Mouse (Mus musculus): ENCODE data around the gene Rsl24d1. TPM values are rescaled to one million over a fixed set of nuclear protein-coding genes. Genes with fewer than 3 reads are reported as not detected.

Rsl24d1 gene
- polyA plus RNA-seq (2014; fragmentation: Nextera tagmentation; extraction: Ambion mirVana), result 172 and 184 TPM in 2 replicates

GRCm38 (mm10) chr9:73112919-73113906 lies at the start of gene Rsl24d1:
TSS of gene Rsl24d1 (plus strand) at chr9:73113426.
- Histone ChIP-seq H3K9me3 (ENCODE audit: control insufficient read depth, low read length) (no peaks in the 10 kb centered on the region), H3K4me3 (ENCODE audit: low read depth, low read length) (peak within 1 kb of the TSS; percentile 97), H3K9ac (ENCODE audit: low read length) (peak within 1 kb of the TSS; percentile 84), H3K4me1 (ENCODE audit: control insufficient read depth, insufficient read depth, low read length) (peaks cover 6% of the 10 kb centered on the region; the same call in 1 of the 2 replicates), H3K27ac (ENCODE audit: low read depth, low read length) (peak within 1 kb of the TSS; percentile 7; the same call in 1 of the 2 replicates), H3K27me3 (ENCODE audit: control insufficient read depth, insufficient read depth, low read length) (no peaks in the 10 kb centered on the region), H3K36me3 (ENCODE audit: control insufficient read depth, insufficient read depth, low read length) (peaks cover 10% of the 10 kb centered on the region), H3K4me2 (peak within 1 kb of the TSS; percentile 62)
- under 1% methylated on average over 64 of the region's 64 CpGs for WGBS
- peak; percentile 98 for ATAC-seq (ENCODE audit: low FRiP score)
- DNase-seq (ENCODE audit: low spot score, missing footprints), result peak; percentile 96

- peak overlapping the region; percentile 3; the same call in 1 of the 2 replicates for H3K4me2 ChIP-seq
- no peak for ATAC-seq (ENCODE audit: low FRiP score)
- WGBS, result 41% methylated on average over 15 of the region's 15 CpGs
These were observed 49.5 kb upstream of the Rsl24d1 start for GRCm38 (mm10) chr9:73063621-73064290.

GRCm38 (mm10) chr9:73067086-73067485 lies 46.1 kb upstream of the Rsl24d1 start:
- Histone ChIP-seq H3K4me2 (no peak overlapping the region), H3K9ac (ENCODE audit: low read length) (no peak overlapping the region), H3K9me3 (ENCODE audit: control insufficient read depth, low read length) (no peaks in the 10 kb centered on the region), H3K27me3 (ENCODE audit: control insufficient read depth, insufficient read depth, low read length) (no peaks in the 10 kb centered on the region), H3K36me3 (ENCODE audit: control insufficient read depth, insufficient read depth, low read length) (no peaks in the 10 kb centered on the region), H3K4me3 (ENCODE audit: low read depth, low read length) (no peak overlapping the region), H3K27ac (ENCODE audit: low read depth, low read length) (no peak overlapping the region), H3K4me1 (ENCODE audit: control insufficient read depth, insufficient read depth, low read length) (0 out of 2 replicates have a peak, but pooled peaks cover 2% of the 10 kb centered on the region)
- DNase-seq (ENCODE audit: low spot score, missing footprints) (peak; percentile 87), ATAC-seq (ENCODE audit: low FRiP score) (peak; percentile 74; the same call in 1 of the 2 replicates)
- WGBS, result 38% methylated on average over 10 of the region's 10 CpGs

More at GRCm38 (mm10) chr9:73063621-73064290, 49.5 kb upstream of the Rsl24d1 start:
- H3K9me3 ChIP-seq (ENCODE audit: control insufficient read depth, low read length), result no peaks in the 10 kb centered on the region
- H3K36me3 ChIP-seq (ENCODE audit: control insufficient read depth, insufficient read depth, low read length), result no peaks in the 10 kb centered on the region
- H3K9ac ChIP-seq (ENCODE audit: low read length), result 0 out of 2 replicates have a peak overlapping the region, but pooled peaks have one; percentile 3
- no peaks in the 10 kb centered on the region for H3K27me3 ChIP-seq (ENCODE audit: control insufficient read depth, insufficient read depth, low read length)
- no peak overlapping the region for H3K4me3 ChIP-seq (ENCODE audit: low read depth, low read length)
- peak; percentile 87 for DNase-seq (ENCODE audit: low spot score, missing footprints)
- H3K4me1 ChIP-seq (ENCODE audit: control insufficient read depth, insufficient read depth, low read length), result 0 out of 2 replicates have a peak, but pooled peaks cover 2% of the 10 kb centered on the region
- no peak overlapping the region for H3K27ac ChIP-seq (ENCODE audit: low read depth, low read length)

- H3K4me1 ChIP-seq (ENCODE audit: control insufficient read depth, insufficient read depth, low read length), result 0 out of 2 replicates have a peak, but pooled peaks cover 2% of the 10 kb centered on the region
- H3K4me2 ChIP-seq, result no peak overlapping the region
- no peak for ATAC-seq (ENCODE audit: low FRiP score)
- no peaks in the 10 kb centered on the region for H3K27me3 ChIP-seq (ENCODE audit: control insufficient read depth, insufficient read depth, low read length)
- no peak overlapping the region for H3K9ac ChIP-seq (ENCODE audit: low read length)
- no peak overlapping the region for H3K27ac ChIP-seq (ENCODE audit: low read depth, low read length)
- no peaks in the 10 kb centered on the region for H3K36me3 ChIP-seq (ENCODE audit: control insufficient read depth, insufficient read depth, low read length)
- WGBS, result 77% methylated on average over 6 of the region's 6 CpGs
- DNase-seq (ENCODE audit: low spot score, missing footprints), result peak; percentile 59
- no peaks in the 10 kb centered on the region for H3K9me3 ChIP-seq (ENCODE audit: control insufficient read depth, low read length)
- H3K4me3 ChIP-seq (ENCODE audit: low read depth, low read length), result no peak overlapping the region
These were observed 45.0 kb upstream of the Rsl24d1 start for GRCm38 (mm10) chr9:73068230-73068679.

- DNase-seq (ENCODE audit: low spot score, missing footprints), result peak; percentile 73
- H3K27me3 ChIP-seq (ENCODE audit: control insufficient read depth, insufficient read depth, low read length), result no peaks in the 10 kb centered on the region
- no peak overlapping the region for H3K4me2 ChIP-seq
- 92% methylated on average over 6 of the region's 6 CpGs for WGBS
- H3K9ac ChIP-seq (ENCODE audit: low read length), result no peak overlapping the region
- H3K9me3 ChIP-seq (ENCODE audit: control insufficient read depth, low read length), result no peaks in the 10 kb centered on the region
- ATAC-seq (ENCODE audit: low FRiP score), result no peak
- H3K27ac ChIP-seq (ENCODE audit: low read depth, low read length), result no peak overlapping the region
- H3K36me3 ChIP-seq (ENCODE audit: control insufficient read depth, insufficient read depth, low read length), result no peaks in the 10 kb centered on the region
- H3K4me1 ChIP-seq (ENCODE audit: control insufficient read depth, insufficient read depth, low read length), result no peaks in the 10 kb centered on the region
- no peak overlapping the region for H3K4me3 ChIP-seq (ENCODE audit: low read depth, low read length)
These were observed 44.5 kb upstream of the Rsl24d1 start for GRCm38 (mm10) chr9:73068688-73069087.

GRCm38 (mm10) chr9:73070971-73071659 lies 42.1 kb upstream of the Rsl24d1 start:
- WGBS, result 78% methylated on average over 10 of the region's 10 CpGs
- DNase-seq (ENCODE audit: low spot score, missing footprints) (peak; percentile 76), ATAC-seq (ENCODE audit: low FRiP score) (no peak)
- Histone ChIP-seq H3K9ac (ENCODE audit: low read length) (no peak overlapping the region), H3K4me1 (ENCODE audit: control insufficient read depth, insufficient read depth, low read length) (no peaks in the 10 kb centered on the region), H3K4me2 (no peak overlapping the region), H3K27me3 (ENCODE audit: control insufficient read depth, insufficient read depth, low read length) (no peaks in the 10 kb centered on the region), H3K36me3 (ENCODE audit: control insufficient read depth, insufficient read depth, low read length) (no peaks in the 10 kb centered on the region), H3K9me3 (ENCODE audit: control insufficient read depth, low read length) (no peaks in the 10 kb centered on the region), H3K4me3 (ENCODE audit: low read depth, low read length) (no peak overlapping the region), H3K27ac (ENCODE audit: low read depth, low read length) (no peak overlapping the region)

- DNase-seq (ENCODE audit: low spot score, missing footprints), result peak; percentile 51
- Histone ChIP-seq H3K9ac (ENCODE audit: low read length) (no peak overlapping the region), H3K4me3 (ENCODE audit: low read depth, low read length) (no peak overlapping the region), H3K27me3 (ENCODE audit: control insufficient read depth, insufficient read depth, low read length) (no peaks in the 10 kb centered on the region), H3K27ac (ENCODE audit: low read depth, low read length) (no peak overlapping the region), H3K9me3 (ENCODE audit: control insufficient read depth, low read length) (no peaks in the 10 kb centered on the region), H3K4me2 (no peak overlapping the region), H3K4me1 (ENCODE audit: control insufficient read depth, insufficient read depth, low read length) (no peaks in the 10 kb centered on the region), H3K36me3 (ENCODE audit: control insufficient read depth, insufficient read depth, low read length) (no peaks in the 10 kb centered on the region)
- no peak for ATAC-seq (ENCODE audit: low FRiP score)
- 87% methylated on average over 8 of the region's 8 CpGs for WGBS
These were observed 40.8 kb upstream of the Rsl24d1 start for GRCm38 (mm10) chr9:73072426-73072825.

GRCm38 (mm10) chr9:73073169-73073568 lies 40.1 kb upstream of the Rsl24d1 start:
- no peaks in the 10 kb centered on the region for H3K4me1 ChIP-seq (ENCODE audit: control insufficient read depth, insufficient read depth, low read length)
- H3K9ac ChIP-seq (ENCODE audit: low read length), result no peak overlapping the region
- H3K4me3 ChIP-seq (ENCODE audit: low read depth, low read length), result no peak overlapping the region
- H3K9me3 ChIP-seq (ENCODE audit: control insufficient read depth, low read length), result no peaks in the 10 kb centered on the region
- DNase-seq (ENCODE audit: low spot score, missing footprints), result no peak
- no peak for ATAC-seq (ENCODE audit: low FRiP score)
- no peaks in the 10 kb centered on the region for H3K27me3 ChIP-seq (ENCODE audit: control insufficient read depth, insufficient read depth, low read length)
- 90% methylated on average over 5 of the region's 5 CpGs for WGBS
- no peaks in the 10 kb centered on the region for H3K36me3 ChIP-seq (ENCODE audit: control insufficient read depth, insufficient read depth, low read length)
- no peak overlapping the region for H3K4me2 ChIP-seq
- H3K27ac ChIP-seq (ENCODE audit: low read depth, low read length), result no peak overlapping the region
